Mouse (Mus musculus): ENCODE measurements around the gene Homez.

DNA sequence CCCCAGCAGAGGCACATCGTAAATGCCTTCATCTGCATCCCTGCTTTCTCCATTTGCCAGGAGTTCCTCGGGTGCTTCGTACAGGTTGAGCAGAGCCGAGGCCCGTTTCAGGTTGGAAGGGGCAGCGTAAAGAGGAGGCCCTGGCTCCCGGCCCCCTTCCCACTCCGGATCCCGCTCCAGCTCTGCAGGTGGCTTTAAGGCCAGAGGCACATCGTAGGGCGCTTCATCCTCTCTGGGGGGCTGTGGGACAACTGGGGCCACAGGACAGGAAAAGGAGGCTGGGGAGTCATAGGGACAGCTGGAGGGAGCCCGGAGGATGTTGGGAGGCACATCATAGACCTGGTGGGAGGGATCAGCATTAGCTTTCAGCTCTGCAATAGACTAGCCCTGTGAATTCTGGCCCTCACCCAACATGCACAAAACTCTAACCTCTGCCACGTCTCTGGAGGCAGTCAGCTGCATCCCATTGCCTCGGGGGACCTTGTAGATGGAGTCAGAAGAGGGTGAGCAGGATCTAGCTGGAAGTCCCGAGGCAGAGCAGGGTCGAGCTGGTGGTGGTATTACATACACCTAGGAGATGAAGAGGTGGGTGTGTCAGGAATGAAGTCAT is 49.4 kb upstream of the Homez start:
- TF ChIP-seq CTCF (IDR thresholded peaks at IDR 0.05) (no peak), EP300 (IDR thresholded peaks at IDR 0.05) (no peak)

Measured in lung, postnatal 0 days (tissue).